Mouse (Mus musculus) urinary bladder, postnatal 14 days (tissue): ENCODE measurements at regions not wholly inside any gene's neighbourhood (a gene's known extent, or its start where the extent isn't known, plus 50 kb on each side); places are given as distances from the start of the nearest gene placed in this dataset.
A peak's percentile ranks its signal among the peaks of the same experiment; 100 is the strongest.

Experiments used
- DNase-seq: peaks from one replicate; pipeline ENCODE4 v3.0.0; 2021; ENCODE audit warnings: low spot score

DNA sequence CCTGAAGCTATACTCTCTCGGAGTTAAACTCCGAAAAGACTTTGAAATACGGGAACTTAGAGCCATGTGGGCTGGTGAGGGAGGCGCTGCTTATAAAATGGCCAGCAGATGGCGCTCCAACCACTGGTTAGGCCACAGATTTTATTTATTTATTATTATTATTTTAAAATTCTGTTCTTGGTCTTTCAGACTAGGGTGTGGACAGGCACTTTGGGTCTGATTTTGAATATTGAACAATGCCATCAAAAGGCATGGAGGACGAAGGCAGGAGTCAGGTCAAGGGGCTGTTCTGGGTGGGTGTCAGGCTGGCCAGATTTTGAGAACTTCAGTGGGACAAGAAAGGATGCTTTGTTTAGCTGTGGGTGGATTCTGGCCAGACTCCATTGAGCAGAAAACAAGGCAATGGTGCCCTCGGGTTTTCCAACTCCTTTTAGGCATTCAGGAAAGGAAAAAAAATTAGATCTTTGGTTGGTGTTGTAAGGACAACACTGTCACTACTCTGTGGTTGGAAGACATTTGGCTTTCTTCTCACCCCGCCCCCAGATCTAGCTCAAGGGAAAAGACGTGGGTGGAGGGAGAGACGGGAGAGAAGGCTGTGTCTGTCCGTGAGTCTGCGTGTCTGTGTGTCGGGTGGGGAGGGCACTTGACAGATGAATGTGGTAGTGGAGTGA, 319.5 kb downstream of the Med13l start:
- peak; percentile 91 for DNase-seq

DNA sequence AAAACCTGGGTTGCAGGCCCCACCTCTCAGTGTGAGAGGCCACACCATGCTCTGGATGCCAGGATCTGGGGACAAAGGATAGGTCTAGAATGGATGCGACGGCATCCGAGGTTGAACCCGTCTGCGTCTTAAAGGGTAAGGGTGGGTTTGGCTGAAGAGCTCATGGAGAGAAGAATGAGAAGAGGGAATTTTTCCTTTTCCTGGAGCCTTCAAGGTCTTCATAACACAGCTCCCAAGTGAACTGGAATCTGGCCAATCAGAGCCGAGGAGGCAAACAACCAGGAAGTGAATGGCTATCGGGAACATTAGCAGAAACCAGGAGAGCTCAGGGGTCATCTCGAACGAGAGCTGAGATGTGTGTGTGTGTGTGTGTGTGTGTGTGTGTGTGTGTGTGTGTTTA, 320.1 kb downstream of the Med13l start:
- DNase-seq, result peak; percentile 60

DNA sequence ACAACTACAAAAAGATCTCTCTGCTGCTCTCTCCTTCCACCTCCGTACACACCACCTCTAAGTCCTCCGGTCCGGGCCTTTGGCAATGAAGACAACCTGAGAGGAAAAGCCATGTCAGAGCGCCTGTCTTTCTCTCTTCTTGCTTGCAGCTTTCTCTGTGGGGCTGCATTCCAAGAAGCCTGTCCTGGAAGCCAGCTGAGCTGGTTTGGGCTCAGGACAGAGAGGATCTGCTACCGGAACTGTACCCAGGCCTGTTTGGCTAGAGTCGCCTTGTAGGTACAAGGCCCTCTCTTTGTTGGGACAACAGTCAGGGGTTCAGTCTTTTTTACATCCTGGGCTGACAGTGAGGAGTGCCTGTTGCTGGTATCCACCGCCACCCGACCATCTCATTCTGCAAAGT, 321.4 kb downstream of the Med13l start:
- DNase-seq, result peak; percentile 59

GRCm38 (mm10) chr5:118888131-118888530, 327.7 kb downstream of the Med13l start:
- no peak for DNase-seq

GRCm38 (mm10) chr5:118891131-118891530, 330.7 kb downstream of the Med13l start:
- no peak for DNase-seq

DNA sequence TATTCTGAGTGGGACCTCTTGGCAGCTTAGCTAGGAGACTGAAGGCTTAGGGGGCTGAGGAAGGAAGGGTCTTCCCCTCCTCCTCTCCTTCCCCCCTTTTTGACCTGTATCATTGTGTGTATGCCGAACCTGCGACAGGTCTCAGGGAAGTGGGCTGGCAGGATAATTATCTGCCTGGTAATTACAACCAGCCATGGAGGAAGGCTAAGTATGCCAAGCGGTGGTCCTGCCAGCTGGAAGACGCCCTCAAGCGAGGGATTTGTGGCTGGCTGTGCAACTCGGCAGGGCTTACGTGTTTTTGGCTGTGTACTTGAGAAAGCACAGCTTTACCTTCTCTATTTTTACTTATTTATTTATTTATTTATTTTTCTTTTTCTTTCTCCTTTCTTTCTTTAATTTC, 347.7 kb downstream of the Med13l start:
- DNase-seq, result peak; percentile 27

DNA sequence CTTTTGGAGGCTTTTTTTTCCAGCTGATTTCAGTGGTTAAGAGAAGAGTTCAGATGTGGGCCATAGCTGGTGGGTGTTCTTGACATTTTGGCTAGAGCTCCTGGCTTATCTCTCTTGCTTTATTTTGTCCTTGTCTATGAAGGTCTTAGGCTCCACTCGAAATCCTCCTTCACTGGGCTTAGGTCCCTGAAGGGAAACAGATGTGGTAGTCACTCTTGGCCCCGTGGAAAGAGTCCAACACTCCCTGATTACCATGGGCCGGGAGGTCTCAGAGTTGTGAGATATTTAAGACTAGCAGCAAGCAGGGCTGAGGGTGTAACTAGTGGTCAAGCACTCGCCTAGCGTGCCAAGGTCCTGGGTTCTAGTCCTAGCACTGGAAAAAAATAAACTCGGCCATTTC, 349.3 kb downstream of the Med13l start:
- peak; percentile 16 for DNase-seq

DNA sequence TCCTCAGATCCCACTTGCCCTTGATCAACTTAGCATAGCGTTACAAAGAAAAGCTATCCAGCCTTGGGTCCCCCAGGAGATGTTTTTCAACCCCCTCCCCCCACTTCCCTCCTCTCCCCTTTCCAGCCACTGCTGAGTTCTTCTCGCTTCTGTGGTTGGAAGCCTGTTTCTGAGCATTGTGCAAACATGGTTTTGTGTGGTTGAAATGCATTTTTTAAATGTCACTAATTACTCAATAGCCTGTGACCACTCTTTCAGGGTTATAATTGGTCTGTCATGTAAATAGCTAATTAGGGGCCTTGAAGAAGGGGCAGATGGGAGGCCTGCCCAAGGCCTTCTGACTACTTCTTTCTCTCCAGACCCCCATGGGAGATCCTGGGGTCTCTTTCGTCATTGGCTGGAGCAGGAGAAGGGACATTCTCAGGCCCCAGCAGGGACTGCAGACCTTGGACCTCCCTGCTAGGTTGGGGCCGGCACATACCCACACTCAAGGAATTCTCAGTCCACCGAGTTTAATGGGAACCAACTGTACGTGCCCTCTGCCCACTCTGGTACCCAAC, 353.8 kb downstream of the Med13l start:
- DNase-seq, result no peak

DNA sequence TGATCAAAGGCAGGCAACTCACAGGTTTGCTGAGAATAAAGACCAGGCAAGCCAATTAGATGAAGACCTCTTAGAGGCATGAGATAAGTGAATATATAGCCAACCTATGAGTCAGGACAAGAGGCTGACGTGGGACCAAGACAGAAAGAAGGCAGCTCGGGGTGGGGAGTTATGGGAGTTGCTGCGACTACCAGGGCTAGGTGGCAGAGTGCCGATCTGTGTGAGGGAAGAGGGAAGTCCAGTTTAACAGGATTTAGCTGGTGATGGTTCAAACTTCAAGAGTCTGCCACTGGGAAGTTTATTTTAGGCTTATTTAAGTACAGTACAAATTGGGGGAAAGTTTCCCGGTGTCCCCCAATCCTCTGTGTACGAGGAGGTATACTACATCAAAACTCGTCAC, 362.9 kb downstream of the Med13l start:
- peak; percentile 61 for DNase-seq

GRCm38 (mm10) chr5:118929037-118929436, 368.6 kb downstream of the Med13l start:
- DNase-seq, result no peak

DNA sequence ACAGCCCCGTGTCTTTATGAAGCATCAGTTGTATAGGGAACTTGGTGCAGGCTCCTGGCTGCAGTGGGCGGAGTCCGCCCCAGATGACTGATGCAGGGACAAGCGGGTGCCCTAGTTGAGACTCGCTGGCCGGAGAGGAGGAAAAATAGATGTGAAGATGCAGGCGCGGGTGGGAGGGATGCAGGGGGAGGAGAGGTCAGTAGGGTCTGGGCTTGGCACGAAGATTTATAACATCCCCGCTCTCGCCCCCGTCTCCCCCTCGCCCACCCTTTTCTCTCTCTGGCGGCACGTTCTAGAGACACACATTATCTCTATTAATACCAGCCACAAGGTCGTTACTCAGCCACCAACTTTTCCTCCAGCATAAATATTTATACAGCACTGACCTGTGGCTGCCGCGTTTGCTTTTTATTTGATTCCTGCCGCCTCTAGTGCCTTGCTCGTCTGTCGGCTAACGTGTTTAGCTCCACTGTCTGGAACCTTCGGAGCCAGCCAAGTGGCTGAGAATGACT, 369.6 kb downstream of the Med13l start:
- peak; percentile 31 for DNase-seq

DNA sequence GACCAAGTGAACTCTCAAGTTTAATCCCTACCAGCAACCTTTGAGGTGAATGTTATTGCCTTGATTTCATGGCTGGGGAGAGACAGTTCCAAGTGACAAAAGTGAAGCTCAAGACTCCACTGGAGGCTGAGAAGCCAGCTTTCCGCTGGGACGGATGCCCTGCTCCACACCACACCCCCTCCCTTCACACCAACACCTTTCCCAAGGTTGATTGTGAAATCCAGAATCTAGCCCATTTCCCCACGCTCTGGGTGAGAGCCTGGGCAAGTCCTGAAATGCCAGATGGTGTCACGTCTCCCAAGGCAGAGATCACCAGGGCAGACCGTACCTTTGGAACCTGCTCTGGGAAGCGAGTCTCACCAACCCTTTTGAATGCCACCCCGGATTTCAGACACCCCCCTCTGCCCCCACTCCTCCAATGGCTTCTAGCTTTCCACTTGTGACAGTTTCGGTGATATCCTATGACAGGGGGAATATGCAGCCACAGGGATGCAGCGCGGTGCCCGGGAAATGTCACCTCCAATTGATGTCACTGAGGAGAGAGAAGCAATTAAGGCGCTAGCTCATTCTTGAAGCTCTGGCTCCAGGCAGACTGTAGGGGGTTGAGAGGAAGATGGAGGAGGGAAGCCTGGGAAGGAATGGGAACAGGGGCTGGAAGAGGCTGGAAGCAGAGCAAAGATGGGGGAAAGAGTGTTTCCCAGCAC, 379.0 kb downstream of the Med13l start:
- DNase-seq, result no peak

- no peak for DNase-seq
These were observed 383.8 kb downstream of the Med13l start for GRCm38 (mm10) chr5:118944256-118944655.

- no peak for DNase-seq
These were observed 385.6 kb downstream of the Med13l start for GRCm38 (mm10) chr5:118946090-118946489.

DNA sequence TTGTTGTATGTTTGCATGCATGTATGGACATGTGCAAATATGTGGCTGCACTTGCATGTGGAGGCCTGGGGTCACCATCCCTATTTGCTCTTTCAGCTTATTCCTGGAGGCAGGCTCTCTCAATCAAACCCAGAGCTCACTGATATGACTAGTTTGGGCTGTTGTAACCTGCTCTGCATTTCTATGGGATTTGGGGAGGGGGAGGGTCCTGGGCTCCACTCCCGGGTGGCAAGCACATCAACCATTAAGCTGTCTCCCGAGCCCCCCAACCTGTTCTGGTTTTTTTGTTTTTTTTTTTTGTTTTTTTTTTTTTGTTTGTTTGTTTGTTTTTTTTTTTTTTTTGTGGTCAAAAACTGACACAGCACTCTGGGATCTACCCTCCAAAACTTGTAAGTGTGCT, 386.5 kb downstream of the Med13l start:
- no peak for DNase-seq

- peak; percentile 21 for DNase-seq
These were observed 387.8 kb downstream of the Med13l start for GRCm38 (mm10) chr5:118948119-118948786.

- no peak for DNase-seq
These were observed 390.6 kb downstream of the Med13l start for GRCm38 (mm10) chr5:118951067-118951466.

DNA sequence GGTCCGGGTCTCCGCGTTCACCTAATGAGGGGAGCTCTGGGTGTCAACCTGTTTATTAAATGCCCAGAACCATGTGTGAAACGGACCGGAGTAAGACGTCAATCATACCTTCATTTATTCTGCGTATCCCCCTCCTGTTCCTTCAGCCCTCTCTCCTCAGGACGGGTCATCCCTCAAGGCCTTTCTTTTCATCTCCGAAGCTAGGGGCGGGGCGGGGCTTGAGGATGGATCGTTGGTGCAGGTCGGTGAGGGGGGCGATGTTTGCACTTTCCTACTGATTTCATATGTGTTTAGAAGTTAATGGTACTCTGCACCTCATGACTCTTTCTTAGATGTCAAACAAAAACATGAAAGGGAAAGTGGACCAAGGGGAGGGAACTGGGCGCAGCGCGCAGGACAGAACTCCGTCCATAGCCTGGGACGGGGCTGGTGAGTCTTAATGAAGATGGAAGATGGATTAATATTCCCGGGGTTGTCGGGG, 400.1 kb downstream of the Med13l start:
- no peak for DNase-seq

DNA sequence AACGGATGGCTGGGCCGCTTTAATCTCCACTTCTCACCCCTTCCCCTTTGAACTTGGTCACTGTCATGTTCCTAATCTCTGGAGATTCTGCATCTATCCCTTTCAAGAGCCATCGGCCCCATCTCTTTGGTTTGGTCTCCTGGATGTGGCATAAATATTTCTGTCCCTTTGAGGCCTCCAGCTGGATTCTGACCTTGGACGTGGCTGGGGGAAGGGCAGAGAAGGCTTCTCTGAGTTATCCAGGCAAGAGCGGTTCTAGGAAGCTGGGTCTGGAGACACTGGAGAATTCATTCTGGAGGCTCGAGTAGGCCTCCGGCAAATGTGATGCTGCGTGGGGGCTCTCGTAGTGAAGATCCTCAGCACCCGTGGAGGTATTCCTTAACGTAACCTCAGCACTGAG, 400.6 kb downstream of the Med13l start:
- no peak for DNase-seq

DNA sequence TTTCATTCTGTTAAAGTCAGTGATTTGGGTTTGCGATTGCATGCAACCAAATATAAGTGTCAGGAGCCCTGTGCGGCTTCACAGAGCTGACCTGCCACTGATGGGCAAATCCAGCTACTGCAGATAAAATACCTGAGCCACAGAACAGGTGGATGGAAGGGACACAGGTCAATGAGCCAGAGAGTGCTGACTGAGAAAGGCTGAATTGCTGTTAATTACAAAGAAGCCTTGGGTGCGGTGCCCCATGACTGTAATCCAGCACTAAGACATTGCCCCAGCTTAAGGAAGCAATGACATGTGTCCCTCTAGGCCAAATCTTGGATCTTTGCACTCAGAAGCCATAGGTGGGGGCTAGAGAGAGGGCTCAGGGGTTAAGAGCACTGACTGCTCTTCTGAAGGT, 401.7 kb downstream of the Med13l start:
- no peak for DNase-seq

DNA sequence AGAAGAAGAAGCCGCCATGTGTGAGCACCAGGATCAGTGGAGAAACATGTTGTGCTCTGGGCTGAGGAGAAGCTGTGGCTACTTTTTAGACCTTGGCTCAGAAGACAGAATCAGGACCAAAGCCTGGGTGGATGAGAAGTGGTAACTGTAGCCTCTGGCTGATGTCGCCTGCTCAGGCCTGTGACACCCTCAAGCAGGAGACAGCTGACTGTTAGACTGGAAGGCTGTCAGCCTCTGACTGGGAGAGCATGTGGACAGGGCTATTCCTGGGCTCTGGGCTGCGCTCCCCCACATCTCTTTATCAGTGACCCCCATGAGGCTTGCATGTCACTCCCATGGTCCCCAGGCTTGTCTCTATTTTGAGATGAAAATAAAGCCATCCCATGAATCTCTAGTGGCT, 402.5 kb downstream of the Med13l start:
- DNase-seq, result no peak

GRCm38 (mm10) chr5:118966901-118967300, 406.4 kb downstream of the Med13l start:
- no peak for DNase-seq

DNA sequence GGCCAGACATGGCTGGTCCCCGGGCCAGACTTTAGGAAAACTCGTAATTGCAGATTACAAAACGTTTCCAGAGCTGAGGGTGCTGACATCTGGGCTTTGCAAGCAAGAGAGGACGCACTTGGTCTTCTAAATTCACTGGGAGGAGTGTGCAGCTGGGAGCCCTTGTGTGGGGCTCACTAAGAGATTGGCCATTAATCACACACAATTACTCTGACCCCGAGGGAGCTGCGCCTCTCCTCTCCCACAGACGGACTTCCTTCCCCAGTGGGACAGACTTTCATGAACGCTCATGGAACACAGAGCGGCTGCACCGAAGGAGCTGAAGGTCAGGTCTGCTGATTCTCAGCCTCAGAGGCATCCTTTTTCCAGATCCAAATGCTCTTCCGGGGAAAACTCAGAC, 407.2 kb downstream of the Med13l start:
- DNase-seq, result no peak
